Mouse (Mus musculus) hindlimb bud, embryonic 11.5 days (tissue): ENCODE measurements around the gene 9130023H24Rik.

ENCODE experiments used
- DNase-seq: peaks from one replicate; pipeline ENCODE4 v3.0.0-alpha.2; 2012; ENCODE audit warnings: low read depth, low spot score; ENCODE audit errors: extremely low spot score

9130023H24Rik gene

DNA sequence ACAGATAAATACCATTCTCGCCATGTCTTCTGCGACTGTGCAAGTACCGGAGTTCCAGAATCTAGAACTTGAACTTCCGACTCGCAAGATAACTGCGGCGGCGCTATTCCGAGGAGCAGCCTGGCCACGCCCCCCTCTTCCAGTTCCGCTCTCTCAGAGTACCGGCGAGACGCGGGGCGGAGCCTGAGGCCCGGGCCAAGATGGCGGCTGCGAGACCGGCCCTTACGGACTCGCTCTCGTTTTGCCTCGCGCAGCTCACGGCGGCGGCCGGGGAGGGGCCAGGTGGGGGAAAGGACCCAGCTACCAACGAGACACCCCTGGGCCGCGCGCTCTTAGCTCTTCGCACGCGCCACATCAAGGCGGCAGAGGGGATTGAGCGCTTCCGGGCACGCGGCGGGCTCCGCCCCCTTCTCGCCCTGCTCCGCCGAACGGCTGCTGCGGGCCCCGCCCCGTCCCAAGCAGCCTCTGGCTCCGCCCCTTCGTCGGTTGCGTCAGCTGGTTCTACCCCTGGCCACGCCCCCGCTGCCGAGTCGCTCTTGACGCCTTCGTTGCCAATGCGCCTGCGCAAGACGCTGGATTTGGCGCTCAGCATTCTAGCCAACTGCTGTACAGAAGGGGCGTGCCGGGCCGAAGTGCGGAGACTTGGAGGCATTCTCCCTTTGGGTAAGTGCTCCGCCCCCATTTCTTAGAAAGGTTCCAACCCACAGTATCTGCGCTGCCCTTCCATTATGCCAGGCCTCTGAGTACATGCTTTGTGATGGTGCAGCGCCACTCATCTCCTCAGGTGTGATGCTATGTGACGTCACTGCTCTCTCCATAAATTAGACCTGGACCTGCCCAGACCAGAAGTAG is at the start of gene 9130023H24Rik:
Gene 9130023H24Rik (minus strand): TSS at position 105 of the 852 bp plus-strand sequence.
- DNase-seq, result peak; percentile 95

- no peak for DNase-seq
Measured at GRCm38 (mm10) chr7:128285060-128285459, 47.2 kb upstream of the 9130023H24Rik start.

GRCm38 (mm10) chr7:128284047-128284446 is 46.2 kb upstream of the 9130023H24Rik start:
- DNase-seq, result no peak

DNA sequence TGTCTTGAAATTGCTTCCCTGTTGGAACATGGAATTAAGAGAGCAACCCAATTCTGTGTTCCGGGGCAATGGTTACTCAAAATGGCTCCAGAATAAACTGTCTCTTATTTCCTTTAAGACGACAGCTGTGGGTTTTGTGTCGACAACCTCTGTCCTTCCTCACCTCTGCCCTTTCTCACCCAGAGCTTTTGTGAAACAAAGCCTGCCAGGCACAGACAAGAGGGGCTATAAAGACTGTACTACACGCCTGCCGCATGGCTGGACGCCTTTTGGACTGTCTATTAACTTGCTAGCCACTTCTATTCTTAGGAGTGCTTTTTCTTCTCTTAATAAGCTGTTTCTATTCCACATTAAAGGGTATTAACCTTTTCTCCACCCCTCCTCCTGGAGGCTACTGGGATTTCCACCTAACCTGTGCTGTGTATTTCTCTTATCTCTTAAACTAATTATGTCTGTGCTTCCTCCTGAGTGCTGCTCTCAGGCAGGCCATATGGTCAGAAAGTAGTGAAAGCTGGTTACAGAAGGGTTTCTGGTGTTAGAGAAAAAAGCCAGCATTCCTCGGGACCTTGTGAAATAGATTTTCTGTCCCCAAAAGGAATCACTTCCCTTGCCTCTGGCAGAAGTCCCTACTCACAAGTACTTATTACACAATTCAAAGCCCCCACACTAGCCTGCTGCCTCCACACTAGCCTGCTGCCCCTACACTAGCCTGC is 44.9 kb upstream of the 9130023H24Rik start:
- DNase-seq, result no peak

- no peak for DNase-seq
Measured at GRCm38 (mm10) chr7:128281765-128282164, 43.9 kb upstream of the 9130023H24Rik start.

- DNase-seq, result no peak
Measured at GRCm38 (mm10) chr7:128279750-128280149, 41.9 kb upstream of the 9130023H24Rik start.

GRCm38 (mm10) chr7:128276051-128276450 is 38.2 kb upstream of the 9130023H24Rik start:
- DNase-seq, result no peak

DNA sequence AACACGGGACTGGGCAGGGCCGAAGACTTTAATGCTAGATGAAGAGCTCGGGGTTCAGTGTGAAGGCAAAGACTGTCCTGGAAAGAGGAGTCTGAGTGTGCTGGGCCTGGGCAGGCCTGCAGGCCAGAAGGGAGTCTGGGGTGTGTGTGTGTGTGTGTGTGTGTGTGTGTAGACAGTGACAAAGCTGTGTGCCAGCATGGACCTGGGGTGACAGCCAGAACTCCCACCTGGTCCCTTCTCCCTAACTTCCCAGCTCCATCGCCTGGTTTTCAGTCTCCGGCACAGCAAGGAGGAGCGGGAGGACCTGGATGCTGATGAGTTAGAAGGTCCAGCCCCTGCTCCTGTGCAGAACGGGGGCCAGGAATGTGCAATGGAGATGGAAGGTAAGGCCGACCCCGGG is 33.7 kb upstream of the 9130023H24Rik start:
- DNase-seq, result no peak

- DNase-seq, result no peak
Measured at GRCm38 (mm10) chr7:128270431-128270850, 32.6 kb upstream of the 9130023H24Rik start.

DNA sequence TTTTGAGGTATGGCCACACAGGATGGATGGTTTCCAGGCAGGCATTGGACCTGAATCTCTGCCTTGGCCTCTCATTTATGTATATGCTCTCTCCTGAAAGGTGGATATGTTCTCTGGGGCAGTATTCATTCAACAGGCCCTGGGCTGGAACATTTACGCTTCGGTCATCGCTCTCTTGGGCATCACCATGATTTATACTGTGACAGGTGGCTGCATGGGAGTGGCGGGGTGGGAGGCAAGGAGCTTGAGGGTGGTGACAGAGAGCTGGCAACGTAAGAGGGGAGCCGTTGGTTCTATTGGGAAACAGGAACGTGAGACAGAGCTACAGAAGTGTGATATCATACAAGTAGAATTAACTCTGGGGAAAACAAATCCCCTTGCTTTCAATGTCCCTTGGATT is 30.0 kb upstream of the 9130023H24Rik start:
- no peak for DNase-seq

- DNase-seq, result no peak
Measured at GRCm38 (mm10) chr7:128267391-128267790, 29.6 kb upstream of the 9130023H24Rik start.

DNA sequence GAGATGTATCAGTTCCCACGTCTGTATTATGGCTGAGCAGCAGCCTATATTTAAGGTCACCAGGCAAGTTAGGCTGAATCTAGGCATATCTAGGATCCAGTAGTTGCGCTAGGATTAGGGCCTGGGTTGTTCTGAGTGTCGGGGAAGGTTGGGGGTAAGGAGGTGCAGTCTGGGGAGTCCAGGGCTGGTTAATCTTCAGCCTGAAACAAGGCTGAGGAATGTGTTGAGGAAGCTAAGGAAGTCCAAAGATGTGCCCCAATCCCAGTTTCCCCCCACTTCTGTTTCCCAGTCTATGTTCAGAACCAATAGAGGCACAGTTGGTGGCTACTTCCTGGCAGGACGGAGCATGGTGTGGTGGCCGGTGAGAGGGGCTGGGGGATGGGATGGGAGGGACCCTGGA is 28.2 kb upstream of the 9130023H24Rik start:
- DNase-seq, result no peak

DNA sequence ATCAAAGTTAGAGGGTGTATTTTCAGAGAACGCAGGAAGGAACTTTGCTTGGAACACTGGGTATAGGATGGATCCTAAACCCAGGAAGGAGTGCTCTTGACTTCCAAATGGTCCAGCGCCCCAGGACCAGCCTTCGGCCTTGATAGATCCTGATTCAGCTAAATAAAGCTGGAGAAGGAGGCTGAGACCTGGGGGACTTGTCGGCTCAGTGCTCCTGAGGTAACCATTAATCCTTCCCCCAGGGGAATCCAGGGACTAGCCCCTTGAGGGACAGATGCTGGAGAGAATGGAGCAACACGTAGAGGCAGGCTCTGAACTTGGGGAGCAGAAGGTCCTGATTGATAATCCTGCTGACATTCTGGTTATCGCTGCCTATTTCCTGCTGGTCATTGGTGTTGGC is 27.6 kb upstream of the 9130023H24Rik start, which contains the start of gene Slc5a2:
Gene Slc5a2 (plus strand): TSS at position 247 of the 400 bp plus-strand sequence.
- DNase-seq, result no peak

- no peak for DNase-seq
Measured at GRCm38 (mm10) chr7:128256783-128257334, 19.0 kb upstream of the 9130023H24Rik start.

GRCm38 (mm10) chr7:128255757-128256156 is 17.9 kb upstream of the 9130023H24Rik start:
- DNase-seq, result no peak

- DNase-seq, result no peak
Measured at GRCm38 (mm10) chr7:128254978-128255377, 17.1 kb upstream of the 9130023H24Rik start.

DNA sequence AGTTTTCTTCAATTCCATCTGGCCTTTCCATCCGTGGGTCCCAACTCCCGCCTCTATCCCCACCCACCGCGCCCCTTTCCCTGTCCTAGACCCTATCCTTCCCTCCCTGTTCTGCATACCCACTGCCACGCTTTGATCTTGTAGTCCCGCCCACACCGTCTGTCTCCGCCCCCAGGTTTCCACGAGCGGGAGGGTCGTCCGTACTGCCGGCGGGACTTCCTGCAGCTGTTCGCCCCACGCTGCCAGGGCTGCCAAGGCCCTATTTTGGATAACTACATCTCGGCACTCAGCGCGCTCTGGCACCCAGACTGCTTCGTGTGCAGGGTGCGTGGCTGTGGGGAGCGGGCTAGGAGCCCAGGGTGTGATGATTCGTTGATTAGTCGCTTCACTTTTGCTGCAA is 14.8 kb upstream of the 9130023H24Rik start:
- DNase-seq, result no peak

- no peak for DNase-seq
Measured at GRCm38 (mm10) chr7:128251946-128252345, 14.1 kb upstream of the 9130023H24Rik start.

- no peak for DNase-seq
Measured at GRCm38 (mm10) chr7:128249998-128250397, 12.2 kb upstream of the 9130023H24Rik start.

DNA sequence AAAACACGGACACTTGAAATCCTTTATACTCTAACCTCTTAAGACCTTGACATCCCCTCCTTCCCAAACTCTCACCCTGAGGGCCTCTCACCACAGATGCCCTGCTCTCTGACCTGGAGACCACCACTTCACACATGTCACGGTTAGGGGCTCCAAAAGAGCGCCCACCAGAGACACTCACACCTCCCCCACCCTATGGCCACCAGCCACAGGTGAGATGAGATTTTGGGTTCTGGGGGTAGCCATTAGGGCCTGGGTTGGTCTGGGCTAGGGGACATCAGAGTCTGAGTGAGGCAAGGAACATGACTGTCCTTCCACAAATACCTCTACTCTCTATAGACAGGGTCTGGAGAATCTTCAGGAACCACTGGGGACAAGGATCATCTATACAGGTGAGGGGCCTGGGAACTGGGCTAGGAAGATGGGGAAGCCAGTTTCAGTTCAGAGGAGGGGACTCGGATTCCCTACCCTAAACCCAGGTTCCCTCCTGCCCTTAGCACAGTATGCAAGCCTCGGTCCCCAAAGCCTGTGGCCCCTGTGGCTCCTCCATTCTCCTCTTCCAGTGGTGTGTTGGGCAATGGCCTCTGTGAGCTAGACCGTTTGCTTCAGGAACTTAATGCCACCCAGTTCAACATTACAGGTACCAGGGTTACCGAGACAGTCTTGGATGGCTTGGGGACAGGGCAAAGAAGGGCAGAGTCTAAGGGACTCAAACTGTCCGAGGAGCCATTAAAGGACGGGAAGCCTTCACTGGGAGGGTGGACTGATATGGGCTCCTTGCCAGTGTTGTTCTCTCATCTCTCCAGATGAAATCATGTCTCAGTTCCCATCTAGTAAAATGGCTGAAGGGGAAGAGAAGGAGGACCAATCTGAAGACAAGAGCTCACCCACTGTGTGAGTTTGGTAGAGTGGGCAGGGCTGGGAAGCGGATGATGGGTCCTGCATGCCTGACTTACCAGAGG is 10.5 kb upstream of the 9130023H24Rik start:
- no peak for DNase-seq
